Mouse (Mus musculus): ENCODE measurements around the gene Gnaq.

DNA sequence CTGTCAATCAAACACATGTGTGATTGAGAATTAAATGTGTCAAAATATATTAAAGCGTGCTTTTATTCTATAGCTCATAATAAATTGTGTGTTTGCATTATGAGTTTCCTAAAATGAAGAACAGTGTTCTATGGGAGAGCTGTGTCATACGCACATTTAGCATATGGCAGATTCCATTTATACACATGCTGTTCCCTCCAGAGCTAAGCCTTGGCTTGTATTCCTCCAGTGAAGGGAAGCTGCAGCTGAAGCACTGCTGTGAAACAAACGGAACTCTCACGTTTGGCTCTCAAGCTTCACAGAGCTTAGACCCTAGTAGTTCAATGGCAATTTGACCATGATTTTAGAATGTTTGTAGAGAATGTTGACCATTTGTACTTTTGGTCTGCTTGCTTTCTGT, 129.7 kb downstream of the Gnaq start:
- TF ChIP-seq CTCF (IDR thresholded peaks at IDR 0.05; ENCODE audit: borderline replicate concordance, control insufficient read depth, extremely low read depth, insufficient read depth, low read length, poor library complexity) (no peak), POLR2A (IDR thresholded peaks at IDR 0.05; ENCODE audit: control insufficient read depth, extremely low read depth, insufficient read depth, low read length, poor library complexity) (no peak)

Measured in thymus, adult 2 months (tissue).